Mouse (Mus musculus): Measurements from ENCODE around the gene Ccr10.

DNA sequence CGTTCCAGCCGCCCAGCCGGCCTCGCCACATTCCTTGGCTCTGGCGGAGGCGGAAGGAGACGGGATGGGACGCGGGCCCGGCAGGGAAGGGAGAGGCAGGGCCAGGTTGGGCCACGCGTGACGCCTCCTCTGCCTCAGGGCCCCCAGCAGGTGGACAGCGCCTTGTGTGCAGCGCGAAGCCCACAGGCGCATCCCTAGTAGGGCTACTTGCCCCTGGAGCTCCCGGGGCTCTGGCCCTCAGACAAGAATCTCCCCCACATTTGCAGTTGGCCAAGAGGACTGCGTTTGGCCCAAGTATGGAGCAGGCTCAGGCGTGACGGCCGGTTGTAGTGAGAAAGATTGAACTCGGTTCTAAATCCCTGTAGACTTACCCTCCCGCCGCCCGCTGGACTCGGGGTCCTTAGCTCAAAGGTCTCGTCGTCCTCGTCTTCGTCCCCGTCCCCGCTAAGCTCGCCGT is 4.9 kb downstream of the Ccr10 start, which contains the start of gene Cntnap1:
- TF ChIP-seq SMC3 (IDR thresholded peaks at IDR 0.05; ENCODE audit: low read depth, low read length) (no peak), UBTF (IDR thresholded peaks at IDR 0.05; ENCODE audit: borderline replicate concordance, insufficient read depth, low read depth, low read length) (no peak), SIN3A (IDR thresholded peaks at IDR 0.05; ENCODE audit: low read length) (no peak), CHD2 (IDR thresholded peaks at IDR 0.05; ENCODE audit: low read length) (no peak), CTCF (IDR thresholded peaks at IDR 0.05 in 2 of 3, conservative IDR thresholded peaks at IDR 0.05 in 1 of 3; ENCODE audit: control insufficient read depth in 1 of 3, insufficient read depth in 1 of 3, low read depth in 2 of 3, low read length in 3 of 3, poor library complexity in 1 of 3, severe bottlenecking in 1 of 3) (no peak), CHD1 (IDR thresholded peaks at IDR 0.05; ENCODE audit: low read depth, low read length) (no peak), TCF12 (IDR thresholded peaks at IDR 0.05; ENCODE audit: low read depth, low read length) (no peak), MAX (IDR thresholded peaks at IDR 0.05; ENCODE audit: low read length) (no peak), EP300 (IDR thresholded peaks at IDR 0.05; ENCODE audit: low read depth in 1 of 2, low read length in 2 of 2) (no peak), MAFK (IDR thresholded peaks at IDR 0.05; ENCODE audit: borderline replicate concordance, low read depth, low read length) (no peak), TAL1 (IDR thresholded peaks at IDR 0.05; ENCODE audit: low read length) (no peak), POLR2A (IDR thresholded peaks at IDR 0.05; ENCODE audit: control insufficient read depth in 1 of 2, insufficient read depth in 1 of 2, low read depth in 1 of 2, low read length in 2 of 2, poor library complexity in 1 of 2) (0 out of 4 replicates have a peak, but pooled peaks of 1 of the 2 experiments have one; percentile 14), JUND (IDR thresholded peaks at IDR 0.05; ENCODE audit: low read depth, low read length) (no peak)

All from MEL (cell line).